7 mouse cellular contexts compared by ENCODE assay signal in the genomic region with DNA sequence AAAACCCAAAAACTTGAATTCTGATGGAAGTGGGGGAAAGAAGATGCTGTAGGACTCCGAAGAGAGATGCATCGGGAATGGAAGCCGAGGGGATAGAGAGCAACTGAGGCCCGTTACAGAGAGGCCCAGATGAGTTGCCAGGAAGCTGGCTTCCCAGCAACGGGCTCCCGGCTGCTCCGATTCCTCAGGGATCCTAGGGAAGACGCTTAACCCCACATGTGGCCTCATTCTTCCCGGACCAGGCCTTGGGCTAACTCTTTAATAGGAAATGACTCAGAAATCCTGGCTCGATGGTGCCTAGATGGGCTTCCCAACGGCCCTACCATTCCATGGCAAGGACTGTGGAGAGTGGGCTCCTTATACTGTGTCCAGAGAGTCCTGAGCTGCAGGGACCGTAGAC. TPM values are rescaled to one million over a fixed set of nuclear protein-coding genes. Genes with fewer than 3 reads are reported as not detected.
DNase-seq lines count a peak whose midpoint lies in the region; ATAC-seq and TF ChIP-seq lines count a peak whose summit lies in the region.

No protein-coding gene starts in this region.

- TF ChIP-seq POLR2A in thymus, adult 2 months (IDR thresholded peaks at IDR 0.05; ENCODE audit: control insufficient read depth, extremely low read depth, insufficient read depth, low read length, poor library complexity) = no peak

- no peak for ATAC-seq in forebrain, embryonic 11.5 days (replicated peaks; ENCODE audit: low FRiP score)
- no peak for ATAC-seq in limb, embryonic 11.5 days (ENCODE audit: insufficient number of reproducible peaks, low FRiP score, low TSS enrichment, low read depth)

- DNase-seq in thymus, adult 2 months = peak; percentile 10
- no peak for DNase-seq in thymus, postnatal 4 days
- DNase-seq in forebrain, embryonic 11.5 days (ENCODE audit: low spot score) = peak; percentile 55
- no peak for DNase-seq in limb, embryonic 11.5 days (ENCODE audit: low spot score)
- peak; percentile 25 for DNase-seq in retina, postnatal 1 day
- DNase-seq in thymus, adult 18-20 months = no peak
- no peak for DNase-seq in left cerebral cortex, adult 8-10 months (ENCODE audit: low spot score in 2 of 2)

- TF ChIP-seq CTCF in thymus, adult 2 months (IDR thresholded peaks at IDR 0.05; ENCODE audit: borderline replicate concordance, control insufficient read depth, extremely low read depth, insufficient read depth, low read length, poor library complexity) = no peak

- peak overlapping the region; percentile 62 for H3K4me2 ChIP-seq in forebrain, embryonic 11.5 days (ENCODE audit: low read depth, low read length, severe bottlenecking)
- H3K4me2 ChIP-seq in limb, embryonic 11.5 days (ENCODE audit: low read depth, severe bottlenecking) = peak overlapping the region; percentile 84

- WGBS in thymus, adult 2 months = 23% methylated on average over 12 of the region's 12 CpGs
- WGBS in forebrain, embryonic 11.5 days = 8% methylated on average over 12 of the region's 12 CpGs
- 12% methylated on average over 12 of the region's 12 CpGs for WGBS in limb, embryonic 11.5 days

- H3K9ac ChIP-seq in forebrain, embryonic 11.5 days (ENCODE audit: low read length) = peak overlapping the region; percentile 64
- H3K9ac ChIP-seq in limb, embryonic 11.5 days (ENCODE audit: low read length) = peak overlapping the region; percentile 55

- no peaks in the 10 kb centered on the region; the same call in 1 of the 2 replicates for H3K36me3 ChIP-seq in thymus, adult 2 months (ENCODE audit: control insufficient read depth, insufficient read depth, low read length)
- no peaks in the 10 kb centered on the region for H3K36me3 ChIP-seq in forebrain, embryonic 11.5 days (ENCODE audit: control insufficient read depth, insufficient read depth, low read length)
- H3K36me3 ChIP-seq in limb, embryonic 11.5 days (ENCODE audit: control insufficient read depth, insufficient read depth, low read length) = peaks cover 3% of the 10 kb centered on the region; the same call in 1 of the 2 replicates

- peak overlapping the region; percentile 67 for H3K4me3 ChIP-seq in thymus, adult 2 months (ENCODE audit: control insufficient read depth, insufficient read depth, low read length)
- peak overlapping the region; percentile 54 for H3K4me3 ChIP-seq in forebrain, embryonic 11.5 days (ENCODE audit: low read depth, low read length)
- peak overlapping the region; percentile 57 for H3K4me3 ChIP-seq in limb, embryonic 11.5 days (ENCODE audit: low read depth, low read length)

- H3K4me1 ChIP-seq in thymus, adult 2 months (replicated peaks; ENCODE audit: control insufficient read depth, insufficient read depth, low read length) = peaks cover 20% of the 10 kb centered on the region
- peaks cover 18% of the 10 kb centered on the region for H3K4me1 ChIP-seq in forebrain, embryonic 11.5 days (replicated peaks; ENCODE audit: control insufficient read depth, insufficient read depth, low read length)
- peaks cover 16% of the 10 kb centered on the region for H3K4me1 ChIP-seq in limb, embryonic 11.5 days (ENCODE audit: control insufficient read depth, insufficient read depth, low read length)

- H3K27me3 ChIP-seq in thymus, adult 2 months (ENCODE audit: control insufficient read depth, insufficient read depth, low read length) = no peaks in the 10 kb centered on the region
- H3K27me3 ChIP-seq in forebrain, embryonic 11.5 days (ENCODE audit: control insufficient read depth, insufficient read depth, low read length) = no peaks in the 10 kb centered on the region
- no peaks in the 10 kb centered on the region for H3K27me3 ChIP-seq in limb, embryonic 11.5 days (ENCODE audit: control insufficient read depth, insufficient read depth, low read length)

- no peaks in the 10 kb centered on the region for H3K9me3 ChIP-seq in forebrain, embryonic 11.5 days (ENCODE audit: control insufficient read depth, low read length)
- no peaks in the 10 kb centered on the region for H3K9me3 ChIP-seq in limb, embryonic 11.5 days (ENCODE audit: control insufficient read depth, low read length)

- H3K27ac ChIP-seq in thymus, adult 2 months (ENCODE audit: control insufficient read depth, insufficient read depth, low read length) = no peak overlapping the region
- H3K27ac ChIP-seq in forebrain, embryonic 11.5 days (ENCODE audit: low read depth, low read length) = no peak overlapping the region
- H3K27ac ChIP-seq in limb, embryonic 11.5 days (replicated peaks; ENCODE audit: low read depth, low read length) = no peak overlapping the region

RNA-seq across cellular contexts. Expression of gene Cchcr1, which starts 0.6 kb away (rescaled TPM):
- polyA plus RNA-seq in thymus, adult 2 months (2012; rRNA removed) = 19.3 and 19.5 TPM in 2 replicates
- 17.7 and 18.2 TPM in 2 replicates for polyA plus RNA-seq in forebrain, embryonic 11.5 days (2014; fragmentation: Nextera tagmentation; extraction: Ambion mirVana)
- 13.2 and 13.6 TPM in 2 replicates for polyA plus RNA-seq in limb, embryonic 11.5 days (2014; fragmentation: Nextera tagmentation; extraction: Ambion mirVana)
- 10 to 100 TPM; 12.0 to 18.7 (median 13.8) TPM for total RNA-seq in left cerebral cortex, adult 8-10 months (2022)

RNA-seq across cellular contexts. Expression of gene Tcf19, which starts 0.9 kb away (rescaled TPM):
- 64.4 and 92.6 TPM in 2 replicates for polyA plus RNA-seq in thymus, adult 2 months (2012; rRNA removed)
- polyA plus RNA-seq in forebrain, embryonic 11.5 days (2014; fragmentation: Nextera tagmentation; extraction: Ambion mirVana) = 58.4 and 59.4 TPM in 2 replicates
- 53.9 and 65.0 TPM in 2 replicates for polyA plus RNA-seq in limb, embryonic 11.5 days (2014; fragmentation: Nextera tagmentation; extraction: Ambion mirVana)
- 10 to 100 TPM in 3 of 4 experiments, 1 to 10 TPM in 1; 10.0 to 16.0 (median 13.3) TPM for total RNA-seq in left cerebral cortex, adult 8-10 months (2022)

RNA-seq across cellular contexts. Expression of gene Pou5f1, which starts 11.7 kb away (rescaled TPM):
- 0.50 and 0.71 TPM in 2 replicates for polyA plus RNA-seq in thymus, adult 2 months (2012; rRNA removed)
- not detected in 2 replicates for polyA plus RNA-seq in forebrain, embryonic 11.5 days (2014; fragmentation: Nextera tagmentation; extraction: Ambion mirVana)
- 0.11 TPM in 1 of 2 replicates, not detected in the other for polyA plus RNA-seq in limb, embryonic 11.5 days (2014; fragmentation: Nextera tagmentation; extraction: Ambion mirVana)
- under 1 TPM in 1 of 4 experiments, not detected in 3; 0.27 TPM for total RNA-seq in left cerebral cortex, adult 8-10 months (2022)

RNA-seq across cellular contexts. Expression of gene Psors1c2, which starts 15.5 kb away (rescaled TPM):
- polyA plus RNA-seq in thymus, adult 2 months (2012; rRNA removed) = 10.2 and 11.2 TPM in 2 replicates
- 1.3 and 1.4 TPM in 2 replicates for polyA plus RNA-seq in forebrain, embryonic 11.5 days (2014; fragmentation: Nextera tagmentation; extraction: Ambion mirVana)
- polyA plus RNA-seq in limb, embryonic 11.5 days (2014; fragmentation: Nextera tagmentation; extraction: Ambion mirVana) = 0.72 and 1.1 TPM in 2 replicates
- total RNA-seq in left cerebral cortex, adult 8-10 months (2022) = under 1 TPM in 1 of 4 experiments, not detected in 3; 0.41 TPM

RNA-seq across cellular contexts. Expression of gene Cdsn, which starts 34.4 kb away (rescaled TPM):
- polyA plus RNA-seq in thymus, adult 2 months (2012; rRNA removed) = 1.8 and 3.3 TPM in 2 replicates
- not detected in 2 replicates for polyA plus RNA-seq in forebrain, embryonic 11.5 days (2014; fragmentation: Nextera tagmentation; extraction: Ambion mirVana)
- polyA plus RNA-seq in limb, embryonic 11.5 days (2014; fragmentation: Nextera tagmentation; extraction: Ambion mirVana) = not detected in 2 replicates
- total RNA-seq in left cerebral cortex, adult 8-10 months (2022) = 1 to 10 TPM in 3 of 4 experiments, under 1 TPM in 1; 1.00 to 1.6 (median 1.2) TPM

Comparison
In these comparisons a context has a peak if more than half of its experiments do, and no peak if none do; other contexts are left out.
1. DNase-seq: peak in thymus, adult 2 months (single experiment), forebrain, embryonic 11.5 days (single experiment) and retina, postnatal 1 day (single experiment); none in thymus, postnatal 4 days (single experiment), limb, embryonic 11.5 days (single experiment), thymus, adult 18-20 months (0 of 2) and left cerebral cortex, adult 8-10 months (0 of 2).
2. Peak in every context shown above with its lines, with median percentiles within 50 percentile points of each other: H3K4me3 ChIP-seq.